Mouse (Mus musculus): Measurements from ENCODE around the gene Hist1h3f.
"Not testable (repeated sequence)": the region's sequence is repeated elsewhere in the genome, so short reads cannot be mapped to it uniquely, and the experiment has no call there.

Gene Hist1h3f

GRCm38 (mm10) chr13:23562699-23563462, 19.0 kb downstream of the Hist1h3f start:
- no peak for DNase-seq (ENCODE audit: low read depth)

- no peak for DNase-seq (ENCODE audit: low read depth)
Observed at GRCm38 (mm10) chr13:23564482-23564881, 20.6 kb downstream of the Hist1h3f start.

GRCm38 (mm10) chr13:23570261-23571021, 26.6 kb downstream of the Hist1h3f start:
- not testable (repeated sequence) for DNase-seq (ENCODE audit: low read depth)

- peak; percentile 86 for DNase-seq (ENCODE audit: low read depth)
Observed at GRCm38 (mm10) chr13:23571022-23571503, 27.2 kb downstream of the Hist1h3f start, which contains the start of the genes Hist1h2ae and Hist1h2bg. Hist1h2ae (minus strand) TSS chr13:23571220. Hist1h2bg (plus strand) TSS chr13:23571396.

- not testable (repeated sequence) for DNase-seq (ENCODE audit: low read depth)
Observed at GRCm38 (mm10) chr13:23571504-23572217, 27.8 kb downstream of the Hist1h3f start.

- DNase-seq (ENCODE audit: low read depth), result no peak
Observed at GRCm38 (mm10) chr13:23572218-23573033, 28.6 kb downstream of the Hist1h3f start.

- not testable (repeated sequence) for DNase-seq (ENCODE audit: low read depth)
Observed at GRCm38 (mm10) chr13:23573034-23573897, 29.4 kb downstream of the Hist1h3f start.

- DNase-seq (ENCODE audit: low read depth), result peak; percentile 95
Observed at GRCm38 (mm10) chr13:23573898-23574524, 30.2 kb downstream of the Hist1h3f start, which contains the start of the genes Hist1h2bf and Hist1h2ad. Hist1h2bf (minus strand) TSS chr13:23574196. Hist1h2ad (plus strand) TSS chr13:23574381.

GRCm38 (mm10) chr13:23574546-23575170, 30.8 kb downstream of the Hist1h3f start:
- DNase-seq (ENCODE audit: low read depth), result not testable (repeated sequence)

GRCm38 (mm10) chr13:23575271-23575851, 31.5 kb downstream of the Hist1h3f start, which contains the start of gene Hist1h3d:
Hist1h3d (plus strand) TSS chr13:23575763.
- no peak for DNase-seq (ENCODE audit: low read depth)

GRCm38 (mm10) chr13:23575864-23576313, 32.0 kb downstream of the Hist1h3f start:
- DNase-seq (ENCODE audit: low read depth), result not testable (repeated sequence)

GRCm38 (mm10) chr13:23576351-23576881, 32.6 kb downstream of the Hist1h3f start:
- DNase-seq (ENCODE audit: low read depth), result no peak

- DNase-seq (ENCODE audit: low read depth), result no peak
Observed at GRCm38 (mm10) chr13:23576906-23577639, 33.2 kb downstream of the Hist1h3f start.

GRCm38 (mm10) chr13:23577835-23578234, 34.0 kb downstream of the Hist1h3f start:
- no peak for DNase-seq (ENCODE audit: low read depth)

GRCm38 (mm10) chr13:23581408-23582218, 37.8 kb downstream of the Hist1h3f start, which contains the start of gene Hist1h4d:
Hist1h4d (plus strand) TSS chr13:23581598.
- DNase-seq (ENCODE audit: low read depth), result peak; percentile 97

- no peak for DNase-seq (ENCODE audit: low read depth)
Observed at GRCm38 (mm10) chr13:23582219-23583056, 38.6 kb downstream of the Hist1h3f start.

Data from c-Kit-positive CD71-negative TER-119-negative erythroid progenitor cells, embryonic 14.5 days (primary cell).